Mouse (Mus musculus) limb, embryonic 14.5 days (tissue): ENCODE measurements at regions not wholly inside any gene's neighbourhood (a gene's known extent, or its start where the extent isn't known, plus 50 kb on each side); places are given as distances from the start of the nearest gene placed in this dataset.

Experiments used
- ATAC-seq: fragments of 200-750 bp; cut with Nextera tagmentation; 2 replicates; pipeline ENCODE4 v1.8.0; 2017; ENCODE audit warnings: low read depth, moderate number of reproducible peaks, moderate TSS enrichment; ENCODE audit not compliant: low FRiP score
- DNase-seq: peaks from one replicate; pipeline ENCODE4 v3.0.0-alpha.2; 2015; ENCODE audit warnings: low spot score
- H3K27ac ChIP-seq: fragments of 300-500 bp; sonication (generic); replicated peaks from 2 replicates; pipeline ENCODE4 v1.5.1; 2014; ENCODE audit warnings: low read depth, mild to moderate bottlenecking, low read length, moderate library complexity, mixed read lengths
- H3K27me3 ChIP-seq: fragments of 300-500 bp; sonication (generic); 2 replicates; pipeline ENCODE4 v1.6.1; 2014; ENCODE audit warnings: low read length, mixed read lengths; ENCODE audit not compliant: control insufficient read depth, insufficient read depth
- H3K36me3 ChIP-seq: fragments of 300-500 bp; sonication (generic); 2 replicates; pipeline ENCODE4 v1.6.1; 2014; ENCODE audit warnings: mild to moderate bottlenecking, low read length, moderate library complexity, mixed read lengths; ENCODE audit not compliant: control insufficient read depth, insufficient read depth
- H3K4me1 ChIP-seq: fragments of 300-500 bp; sonication (generic); 2 replicates; pipeline ENCODE4 v1.6.1; 2014; ENCODE audit warnings: antibody characterized with exemption, low read length, mixed read lengths; ENCODE audit not compliant: control insufficient read depth, insufficient read depth
- H3K4me2 ChIP-seq: fragments of 300-500 bp; sonication (generic); replicated peaks from 2 replicates; pipeline ENCODE4 v1.6.1; 2014; ENCODE audit warnings: low read depth, mild to moderate bottlenecking, low read length, moderate library complexity; ENCODE audit not compliant: severe bottlenecking
- H3K4me3 ChIP-seq: fragments of 300-500 bp; sonication (generic); replicated peaks from 2 replicates; pipeline ENCODE4 v1.5.1; 2014; ENCODE audit warnings: low read length
- H3K9ac ChIP-seq: fragments of 300-500 bp; sonication (generic); 2 replicates; pipeline ENCODE4 v1.6.1; 2014; ENCODE audit warnings: mild to moderate bottlenecking, low read depth, low read length, moderate library complexity; ENCODE audit not compliant: severe bottlenecking
- H3K9me3 ChIP-seq: fragments of 300-500 bp; sonication (generic); 2 replicates; pipeline ENCODE4 v1.6.1; 2016; ENCODE audit warnings: low read length; ENCODE audit not compliant: control insufficient read depth
- POLR2A ChIP-seq: fragments of 200-500 bp; IDR thresholded peaks from 2 replicates; pipeline ENCODE4 v1.8.0; 2012; ENCODE audit warnings: inconsistent platforms, mild to moderate bottlenecking, moderate library complexity, borderline replicate concordance; ENCODE audit not compliant: insufficient read depth, insufficient read length; ENCODE audit errors: extremely low read depth

DNA sequence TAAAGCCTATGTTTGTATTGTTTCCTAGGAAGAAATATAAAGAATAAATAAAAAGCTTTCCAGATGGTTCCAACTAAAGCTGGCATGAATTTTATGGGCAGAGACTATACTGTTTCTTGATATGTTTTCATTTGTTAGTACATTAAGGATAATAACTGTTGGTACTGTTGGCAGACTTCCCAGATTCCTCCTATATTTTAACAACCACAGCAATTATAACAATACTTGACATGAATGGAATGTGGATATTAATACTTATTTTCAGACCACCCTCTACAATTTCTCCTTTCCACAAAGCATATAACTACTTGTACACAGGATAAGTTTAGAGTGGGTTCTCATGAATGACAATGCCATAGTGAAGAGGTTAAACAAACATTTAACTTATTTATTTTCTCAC is 375.8 kb downstream of the Dmac1 start:
- Histone ChIP-seq H3K4me1 (no peaks in the 10 kb centered on the region), H3K27ac (no peak overlapping the region), H3K9me3 (no peaks in the 10 kb centered on the region), H3K9ac (no peak overlapping the region), H3K4me2 (no peak overlapping the region), H3K4me3 (no peak overlapping the region), H3K27me3 (no peaks in the 10 kb centered on the region), H3K36me3 (no peaks in the 10 kb centered on the region)
- peak; percentile 71 for DNase-seq
- ATAC-seq: no peak
- TF ChIP-seq POLR2A: no peak
